Mouse (Mus musculus): Measurements from ENCODE around the gene Usp33. TPM values are rescaled to one million over a fixed set of nuclear protein-coding genes. Genes with fewer than 3 reads are reported as not detected.
"Not testable (repeated sequence)": the region's sequence is repeated elsewhere in the genome, so short reads cannot be mapped to it uniquely, and the experiment has no call there.

Gene Usp33
- not detected in 2 replicates for polyA plus RNA-seq (2012; ENCODE audit: insufficient read depth, insufficient read length, low replicate concordance, missing spikeins)

DNA sequence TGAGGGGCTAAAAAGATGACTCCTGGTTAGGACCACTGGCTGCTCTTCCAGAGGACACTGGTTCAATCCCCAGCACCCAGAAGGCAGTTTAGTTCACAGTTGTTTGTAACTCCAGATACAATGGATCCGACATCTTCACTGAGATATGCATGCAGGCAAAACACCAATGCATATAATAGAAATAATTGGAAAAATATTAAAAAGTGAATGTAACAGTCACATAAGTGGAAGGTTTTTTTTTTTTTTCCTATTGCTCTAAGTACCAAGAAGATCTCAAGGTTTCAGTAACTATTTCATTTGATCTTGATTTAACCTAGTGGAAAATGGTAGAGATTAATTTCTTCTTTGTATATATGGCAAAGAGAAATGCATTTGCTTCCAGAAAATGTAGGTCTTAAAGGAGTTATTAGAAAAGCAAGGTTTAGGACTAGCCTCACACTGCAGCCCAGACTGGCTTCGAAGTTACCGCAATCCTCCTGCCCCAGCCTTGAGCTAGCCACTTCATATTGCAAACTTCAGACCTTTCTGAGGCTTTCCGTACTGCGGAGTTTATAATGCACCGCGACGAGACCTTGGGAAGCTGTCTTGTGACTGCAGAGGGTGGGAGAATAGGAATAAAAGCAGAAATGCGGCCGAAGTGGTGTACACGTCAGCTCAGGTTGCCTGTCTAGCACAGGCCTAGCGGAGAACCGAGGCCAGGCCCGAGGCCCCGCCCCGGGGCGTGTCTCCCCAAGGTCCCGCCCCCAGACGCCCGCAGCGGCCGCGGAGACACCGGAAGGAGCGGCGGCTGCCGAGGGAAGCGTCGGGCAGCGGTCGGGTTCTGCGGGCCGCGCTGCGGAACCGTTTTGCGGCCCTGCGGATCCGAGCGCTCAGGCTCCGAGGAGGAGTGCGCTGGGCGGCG lies at the start of gene Usp33:
TSS of gene Usp33 (plus strand) at position 747 of the 901 bp plus-strand sequence.
- 7% methylated on average over 43 of the region's 44 CpGs for WGBS
- TF ChIP-seq CTCF (IDR thresholded peaks at IDR 0.05; ENCODE audit: insufficient read depth, low read depth, low read length) (no peak), POLR2A (IDR thresholded peaks at IDR 0.05; ENCODE audit: insufficient read depth, low read depth, low read length) (peak; percentile 93)
- Histone ChIP-seq H3K4me3 (ENCODE audit: insufficient read depth, low read depth, low read length) (peak within 1 kb of the TSS; percentile 93), H3K27ac (ENCODE audit: insufficient read depth, low read depth, low read length) (peak within 1 kb of the TSS; percentile 71), H3K4me1 (ENCODE audit: control insufficient read depth, insufficient read depth, low read length) (peaks cover 7% of the 10 kb centered on the region)

DNA sequence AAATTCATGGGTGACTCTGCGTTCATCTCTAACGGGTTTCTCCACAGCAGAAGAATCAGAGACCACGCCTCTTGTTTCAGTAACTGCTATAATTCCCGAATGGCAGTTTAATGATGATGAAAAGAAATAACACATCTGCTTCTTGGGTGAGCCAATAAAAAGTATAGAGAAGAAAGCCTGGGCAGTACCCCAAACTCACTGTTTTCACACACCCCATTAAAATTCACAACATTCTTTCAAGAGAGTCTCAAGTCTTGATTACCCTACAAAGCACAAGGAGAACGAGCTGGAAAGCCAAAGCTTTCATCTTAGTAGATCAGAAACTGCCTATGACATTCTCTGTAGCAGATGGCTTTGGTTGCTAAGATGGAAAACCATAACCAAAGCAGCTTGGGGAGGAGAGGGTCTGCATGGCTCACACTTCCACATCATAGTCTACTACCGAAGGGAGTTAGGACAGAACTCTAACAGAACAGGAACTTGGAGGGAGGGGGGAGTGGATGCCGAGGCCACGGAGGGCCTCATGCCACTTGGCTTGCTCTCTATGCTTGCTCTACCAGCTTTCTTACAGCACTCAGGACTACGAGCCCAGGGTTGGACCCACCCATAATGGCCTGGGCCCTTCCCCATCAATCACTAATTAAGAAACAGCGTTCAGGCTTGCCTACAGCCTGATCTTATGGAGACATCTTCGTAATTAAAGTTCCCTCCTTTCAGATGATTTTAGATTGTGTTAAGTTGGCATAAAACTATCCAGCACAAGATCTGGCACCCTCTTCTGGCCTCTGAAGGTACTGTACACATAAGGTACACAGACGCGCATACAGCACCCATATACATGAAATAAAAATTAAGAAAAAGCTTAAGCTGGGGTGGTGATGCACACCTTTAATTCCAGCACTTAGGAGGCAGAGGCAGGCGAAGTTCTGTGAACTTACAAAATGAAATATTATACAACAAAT lies 45.6 kb upstream of the Usp33 start:
- Histone ChIP-seq H3K27ac (ENCODE audit: insufficient read depth, low read depth, low read length) (no peak overlapping the region), H3K4me3 (ENCODE audit: insufficient read depth, low read depth, low read length) (no peak overlapping the region), H3K4me1 (ENCODE audit: control insufficient read depth, insufficient read depth, low read length) (no peaks in the 10 kb centered on the region)
- 82% methylated on average over 14 of the region's 14 CpGs for WGBS
- TF ChIP-seq CTCF (IDR thresholded peaks at IDR 0.05; ENCODE audit: insufficient read depth, low read depth, low read length): no peak
- TF ChIP-seq POLR2A (IDR thresholded peaks at IDR 0.05; ENCODE audit: insufficient read depth, low read depth, low read length): no peak

DNA sequence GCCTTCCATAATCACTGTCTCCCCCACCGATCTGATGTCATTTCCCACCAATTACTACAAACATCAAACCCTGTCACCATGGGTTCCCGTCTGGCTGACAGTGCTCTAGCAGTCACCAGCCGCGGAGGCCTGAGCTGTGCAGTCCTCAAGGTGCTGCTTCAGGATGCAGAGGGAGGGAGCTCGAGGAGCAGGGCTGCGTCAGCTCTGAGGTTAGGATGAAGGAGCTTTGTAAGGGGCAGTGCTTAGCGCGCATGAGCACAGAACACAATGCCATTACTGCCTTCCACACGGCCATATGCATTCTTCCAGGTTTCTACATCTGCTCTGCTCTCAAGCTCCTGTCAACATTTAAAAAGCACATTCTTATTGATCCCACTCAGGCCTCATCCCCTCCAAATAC lies 43.3 kb upstream of the Usp33 start:
- Histone ChIP-seq H3K27ac (ENCODE audit: insufficient read depth, low read depth, low read length) (no peak overlapping the region), H3K4me1 (ENCODE audit: control insufficient read depth, insufficient read depth, low read length) (no peaks in the 10 kb centered on the region), H3K4me3 (ENCODE audit: insufficient read depth, low read depth, low read length) (no peak overlapping the region)
- TF ChIP-seq POLR2A (IDR thresholded peaks at IDR 0.05; ENCODE audit: insufficient read depth, low read depth, low read length) (no peak), CTCF (IDR thresholded peaks at IDR 0.05; ENCODE audit: insufficient read depth, low read depth, low read length) (no peak)
- WGBS: 83% methylated on average over 9 of the region's 9 CpGs

DNA sequence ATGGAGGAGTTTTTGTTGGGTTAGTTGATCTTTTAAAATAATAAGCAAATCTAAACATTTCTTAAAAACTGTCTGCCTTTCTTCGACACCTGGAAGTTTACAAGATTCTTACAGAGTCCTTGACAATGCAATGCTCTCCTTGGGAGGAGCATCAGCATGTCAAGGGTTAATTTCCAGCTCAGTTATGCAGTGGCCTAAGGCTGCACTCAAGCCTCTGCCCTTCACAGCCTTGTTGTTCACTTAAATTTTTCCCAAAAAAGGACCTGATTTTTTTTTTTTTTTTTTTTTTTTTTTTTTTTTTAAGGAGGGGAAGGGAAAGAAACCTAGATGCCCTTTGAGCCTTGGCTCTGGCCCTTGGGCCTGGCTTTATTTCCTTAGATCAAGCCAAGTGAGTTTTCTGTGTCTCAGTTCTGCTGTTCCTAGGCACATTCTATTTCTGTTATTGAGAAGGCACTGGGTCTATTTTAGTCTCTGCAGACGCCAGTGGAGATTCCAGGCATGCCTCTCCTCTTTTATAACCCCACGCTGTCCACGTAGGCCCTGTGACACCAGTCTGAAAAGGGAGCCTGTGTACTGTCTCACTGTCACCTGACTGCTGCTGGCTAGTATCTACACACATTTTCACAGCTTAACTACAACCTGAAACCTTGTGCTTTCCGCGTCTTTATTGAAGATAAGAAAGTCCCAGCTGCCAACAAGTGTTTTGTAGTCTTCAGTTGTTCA lies 42.0 kb upstream of the Usp33 start:
- Histone ChIP-seq H3K4me1 (ENCODE audit: control insufficient read depth, insufficient read depth, low read length) (no peaks in the 10 kb centered on the region), H3K27ac (ENCODE audit: insufficient read depth, low read depth, low read length) (no peak overlapping the region), H3K4me3 (ENCODE audit: insufficient read depth, low read depth, low read length) (no peak overlapping the region)
- 49% methylated on average over 6 of the region's 6 CpGs for WGBS
- TF ChIP-seq POLR2A (IDR thresholded peaks at IDR 0.05; ENCODE audit: insufficient read depth, low read depth, low read length) (no peak), CTCF (IDR thresholded peaks at IDR 0.05; ENCODE audit: insufficient read depth, low read depth, low read length) (no peak)

DNA sequence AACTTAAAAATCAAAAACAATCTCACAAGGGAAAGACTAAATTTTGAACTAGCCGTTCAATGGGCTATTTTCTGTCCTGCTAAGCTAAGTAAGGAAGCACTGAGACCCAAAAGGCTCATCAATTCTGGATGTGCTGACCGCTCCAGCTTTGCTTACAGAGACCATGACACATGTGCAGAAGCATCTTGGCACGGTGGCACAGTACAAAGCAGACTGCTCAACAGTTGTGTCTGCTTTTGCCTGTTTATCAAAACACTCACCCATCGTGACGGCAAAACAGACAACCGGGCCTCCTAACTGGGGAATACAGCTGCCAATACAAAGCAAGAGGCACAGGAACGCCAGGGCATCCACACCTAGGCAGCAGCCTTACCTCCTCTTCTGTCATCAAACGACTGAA lies 41.2 kb upstream of the Usp33 start:
- TF ChIP-seq CTCF (IDR thresholded peaks at IDR 0.05; ENCODE audit: insufficient read depth, low read depth, low read length) (no peak), POLR2A (IDR thresholded peaks at IDR 0.05; ENCODE audit: insufficient read depth, low read depth, low read length) (no peak)
- no peaks in the 10 kb centered on the region for H3K4me1 ChIP-seq (ENCODE audit: control insufficient read depth, insufficient read depth, low read length)
- no peak overlapping the region for H3K27ac ChIP-seq (ENCODE audit: insufficient read depth, low read depth, low read length)
- 86% methylated on average over 8 of the region's 8 CpGs for WGBS
- no peak overlapping the region for H3K4me3 ChIP-seq (ENCODE audit: insufficient read depth, low read depth, low read length)

DNA sequence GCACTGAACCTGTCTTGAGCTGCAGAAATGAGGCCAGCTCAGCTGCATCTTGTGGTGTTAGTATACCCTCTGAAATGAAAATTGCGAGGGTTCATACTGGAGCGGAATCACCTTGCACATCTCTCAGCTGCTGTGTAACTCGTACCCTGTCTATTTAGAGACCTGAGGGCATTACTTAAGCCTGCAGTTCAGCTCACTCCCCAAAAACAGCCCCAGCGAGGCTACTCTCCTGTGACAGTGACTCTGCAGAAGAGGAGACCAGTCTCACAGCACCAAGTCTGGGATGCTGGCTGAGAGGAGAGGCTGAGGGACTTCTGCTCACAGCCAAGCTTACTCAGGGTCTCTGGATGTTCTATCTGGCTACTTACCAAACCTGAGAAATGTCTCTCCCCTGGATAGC lies 40.3 kb upstream of the Usp33 start:
- Histone ChIP-seq H3K27ac (ENCODE audit: insufficient read depth, low read depth, low read length) (no peak overlapping the region), H3K4me1 (ENCODE audit: control insufficient read depth, insufficient read depth, low read length) (no peaks in the 10 kb centered on the region), H3K4me3 (ENCODE audit: insufficient read depth, low read depth, low read length) (no peak overlapping the region)
- TF ChIP-seq POLR2A (IDR thresholded peaks at IDR 0.05; ENCODE audit: insufficient read depth, low read depth, low read length) (no peak), CTCF (IDR thresholded peaks at IDR 0.05; ENCODE audit: insufficient read depth, low read depth, low read length) (no peak)
- 89% methylated on average over 4 of the region's 4 CpGs for WGBS

DNA sequence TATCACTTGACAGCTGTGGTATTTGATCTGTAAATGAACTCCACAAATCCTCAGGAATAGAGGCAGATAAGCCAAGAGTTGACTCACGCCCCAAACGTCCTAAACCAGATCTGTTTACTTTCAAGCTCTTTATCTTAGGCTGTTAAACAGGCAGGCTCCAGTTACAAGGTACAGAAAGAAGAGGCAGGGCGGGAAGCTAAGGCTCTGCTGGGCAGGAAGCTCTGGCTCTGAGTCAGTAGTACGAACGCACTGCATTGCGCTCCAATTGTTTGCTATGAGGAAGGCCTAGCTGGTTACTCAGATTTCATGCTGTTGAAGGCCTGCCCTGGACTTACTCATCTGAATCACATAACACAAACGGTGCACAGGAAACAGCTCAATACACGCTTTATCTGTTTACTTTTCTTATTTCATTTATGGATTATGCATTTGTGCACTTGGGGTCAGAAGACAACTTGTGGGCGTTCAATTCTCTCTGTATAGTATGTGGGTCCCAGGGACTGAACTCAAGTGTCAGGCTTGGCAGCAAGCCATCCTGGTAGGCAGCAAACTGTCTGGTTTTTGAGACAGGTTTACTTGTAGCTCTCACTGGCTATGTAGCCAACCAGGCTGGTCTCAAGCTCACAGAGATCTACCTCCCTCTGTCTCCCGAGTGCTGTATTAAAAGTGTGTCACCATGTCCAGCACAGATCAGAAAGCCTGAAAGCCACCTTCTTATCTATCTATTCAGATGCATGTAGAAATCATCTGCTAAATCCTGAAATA lies 37.6 kb upstream of the Usp33 start:
- H3K27ac ChIP-seq (ENCODE audit: insufficient read depth, low read depth, low read length): no peak overlapping the region
- H3K4me1 ChIP-seq (ENCODE audit: control insufficient read depth, insufficient read depth, low read length): no peaks in the 10 kb centered on the region
- 72% methylated on average over 10 of the region's 10 CpGs for WGBS

DNA sequence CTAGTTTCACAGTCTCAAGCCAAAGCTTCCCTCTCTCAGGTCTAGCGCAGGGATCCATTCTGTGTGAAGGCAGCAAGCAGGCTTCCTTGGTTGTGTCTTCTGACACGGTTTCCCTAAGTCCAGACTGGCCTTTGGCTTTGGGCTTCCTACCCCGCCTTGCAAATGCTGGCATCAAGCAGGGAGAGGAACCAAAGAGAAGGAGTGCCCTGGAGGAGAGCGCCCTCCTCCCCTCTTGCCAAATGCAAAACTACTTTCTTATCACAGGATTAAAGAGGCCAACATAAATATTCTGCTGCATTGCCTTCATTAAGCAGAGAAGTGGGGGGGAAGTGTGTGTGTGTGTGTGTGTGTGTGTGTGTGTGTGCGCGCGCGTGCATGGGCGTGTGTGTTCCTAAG lies 37.0 kb upstream of the Usp33 start:
- H3K4me3 ChIP-seq (ENCODE audit: insufficient read depth, low read depth, low read length): no peak overlapping the region

More for the DNA sequence above, 37.6 kb upstream of the Usp33 start:
- no peak overlapping the region for H3K4me3 ChIP-seq (ENCODE audit: insufficient read depth, low read depth, low read length)
- no peak for TF ChIP-seq CTCF (IDR thresholded peaks at IDR 0.05; ENCODE audit: insufficient read depth, low read depth, low read length)
- no peak for TF ChIP-seq POLR2A (IDR thresholded peaks at IDR 0.05; ENCODE audit: insufficient read depth, low read depth, low read length)

DNA sequence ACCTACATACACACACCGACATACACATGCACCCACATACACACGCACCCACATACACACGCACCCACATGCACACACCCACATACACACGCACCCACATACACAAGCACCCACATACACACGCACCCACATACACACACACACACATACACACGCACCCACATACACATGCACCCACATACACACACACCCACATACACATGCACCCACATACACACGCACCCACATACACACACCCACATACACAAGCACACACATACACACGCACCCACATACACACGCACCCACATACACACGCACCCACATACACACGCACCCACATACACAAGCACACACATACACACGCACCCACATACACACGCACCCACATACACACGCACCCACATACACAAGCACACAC lies 31.6 kb upstream of the Usp33 start:
- not testable (repeated sequence) for H3K4me1 ChIP-seq (ENCODE audit: control insufficient read depth, insufficient read depth, low read length); H3K27ac ChIP-seq (ENCODE audit: insufficient read depth, low read depth, low read length); H3K4me3 ChIP-seq (ENCODE audit: insufficient read depth, low read depth, low read length)
- WGBS: 80% methylated on average over 14 of the region's 14 CpGs

More for the DNA sequence above, 37.0 kb upstream of the Usp33 start:
- 94% methylated on average over 9 of the region's 9 CpGs for WGBS
- no peak overlapping the region for H3K27ac ChIP-seq (ENCODE audit: insufficient read depth, low read depth, low read length)
- H3K4me1 ChIP-seq (ENCODE audit: control insufficient read depth, insufficient read depth, low read length): no peaks in the 10 kb centered on the region
- no peak for TF ChIP-seq CTCF (IDR thresholded peaks at IDR 0.05; ENCODE audit: insufficient read depth, low read depth, low read length)
- TF ChIP-seq POLR2A (IDR thresholded peaks at IDR 0.05; ENCODE audit: insufficient read depth, low read depth, low read length): no peak
